Mouse (Mus musculus) olfactory bulb, adult 2 months (tissue): Measurements from ENCODE around the gene Cfap157.

Source experiments
- CTCF ChIP-seq: fragments of 200-500 bp; IDR thresholded peaks from 2 replicates; pipeline ENCODE4 v1.5.1; 2012; ENCODE audit warnings: low read depth, mild to moderate bottlenecking, low read length, moderate library complexity; ENCODE audit not compliant: insufficient read depth
- POLR2A ChIP-seq: fragments of 200-500 bp; IDR thresholded peaks from 2 replicates; pipeline ENCODE4 v1.6.1; 2012; ENCODE audit warnings: mild to moderate bottlenecking, low read depth, low read length, moderate library complexity; ENCODE audit not compliant: insufficient read depth

DNA sequence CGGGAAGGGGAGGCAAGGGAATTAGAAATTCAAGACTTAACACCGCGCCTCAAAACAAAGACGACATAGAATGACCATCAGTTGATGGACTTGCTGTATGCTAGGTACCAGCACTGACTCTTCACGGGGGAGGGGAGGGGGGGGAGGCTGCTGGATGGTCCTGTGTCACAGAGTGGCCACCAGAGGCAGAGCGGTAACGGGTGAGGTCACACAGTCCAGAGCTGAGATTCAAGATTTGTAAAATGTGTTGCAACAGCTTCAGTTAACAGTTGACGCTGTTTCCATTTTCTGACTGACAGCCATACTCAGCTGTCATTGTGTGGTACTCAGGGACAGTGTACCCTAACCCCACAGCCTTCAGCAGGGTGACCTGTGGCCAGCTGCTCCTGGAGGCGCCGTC, 32.0 kb downstream of the Cfap157 start:
- no peak for TF ChIP-seq CTCF
- no peak for TF ChIP-seq POLR2A
